Mouse (Mus musculus): Measurements from ENCODE around the gene Timm23.

- no peak for TF ChIP-seq TAL1 (IDR thresholded peaks at IDR 0.05; ENCODE audit: low read length)
- no peak for TF ChIP-seq GATA1 (IDR thresholded peaks at IDR 0.05; ENCODE audit: low read length)
Measured at GRCm38 (mm10) chr14:32228996-32229395, 27.3 kb upstream of the Timm23 start.

Data from erythroblast, embryonic 14.5 days (primary cell).